Mouse (Mus musculus) MEL (cell line): ENCODE results near the gene Gm32742. TPM values are rescaled to one million over a fixed set of nuclear protein-coding genes. Genes with fewer than 3 reads are reported as not detected.

Experiments
- DNase-seq: peaks from one replicate; pipeline ENCODE4 v3.0.0; 2011; ENCODE audit warnings: low read depth, low spot score
- H3K27ac ChIP-seq: 2 replicates; pipeline ENCODE4 v1.5.1; 2012; ENCODE audit warnings: low read depth, mild to moderate bottlenecking, control low read depth, low read length, moderate library complexity; ENCODE audit not compliant: control insufficient read depth
- H3K27me3 ChIP-seq, 2 experiments: fragments of 150-350 bp in 1 of 2; sonication (generic) in 1 of 2; 2 replicates each; pipeline ENCODE4 v1.6.1; 2012; ENCODE audit warnings: low read length in 2 of 2, mild to moderate bottlenecking in 2 of 2, improper control_type of control experiment in 1 of 2, moderate library complexity in 1 of 2; ENCODE audit not compliant: insufficient read depth in 2 of 2, control insufficient read depth in 1 of 2
- H3K36me3 ChIP-seq, 2 experiments: 2 replicates each; pipeline ENCODE4 v1.6.1; 2012 to 2014; ENCODE audit warnings: low read length in 2 of 2, improper control_type of control experiment in 1 of 2, inconsistent platforms in 1 of 2, mild to moderate bottlenecking in 1 of 2; ENCODE audit not compliant: insufficient read depth in 2 of 2, control insufficient read depth in 1 of 2
- H3K4me1 ChIP-seq, 2 experiments: fragments of 150-350 bp in 1 of 2; sonication (generic) in 1 of 2; 2 replicates each; pipeline ENCODE4 v1.6.1; 2012; ENCODE audit warnings: low read length in 2 of 2, improper control_type of control experiment in 1 of 2, mild to moderate bottlenecking in 1 of 2; ENCODE audit not compliant: insufficient read depth in 2 of 2, control insufficient read depth in 1 of 2
- H3K4me3 ChIP-seq, 2 experiments: fragments of 150-350 bp in 1 of 2; sonication (generic) in 1 of 2; 2 replicates each; pipeline ENCODE4 v1.5.1; 2012; ENCODE audit warnings: low read depth in 2 of 2, low read length in 2 of 2, mild to moderate bottlenecking in 2 of 2, moderate library complexity in 2 of 2, control low read depth in 1 of 2, improper control_type of control experiment in 1 of 2; ENCODE audit not compliant: control insufficient read depth in 1 of 2, insufficient read depth in 1 of 2
- H3K79me2 ChIP-seq: 2 replicates; pipeline ENCODE4 v1.6.1; 2012; ENCODE audit warnings: mild to moderate bottlenecking, low read length, moderate library complexity; ENCODE audit not compliant: control insufficient read depth, poor library complexity, insufficient read depth
- H3K9ac ChIP-seq: 2 replicates; pipeline ENCODE4 v1.6.1; 2012; ENCODE audit warnings: low read depth, mild to moderate bottlenecking, control low read depth, low read length, moderate library complexity; ENCODE audit not compliant: control insufficient read depth, poor library complexity, severe bottlenecking
- H3K9me3 ChIP-seq: fragments of 150-350 bp; sonication (generic); replicated peaks from 2 replicates; pipeline ENCODE4 v1.6.1; 2012; ENCODE audit warnings: mild to moderate bottlenecking, low read length, improper control_type of control experiment, moderate library complexity; ENCODE audit not compliant: insufficient read depth
- CHD1 ChIP-seq: IDR thresholded peaks from 2 replicates; pipeline ENCODE4 v1.6.1; 2012; ENCODE audit warnings: low read depth, mild to moderate bottlenecking, inconsistent platforms, low read length, improper control_type of control experiment
- CHD2 ChIP-seq: IDR thresholded peaks from 2 replicates; pipeline ENCODE4 v1.6.1; 2011; ENCODE audit warnings: low read length, improper control_type of control experiment
- ELF1 ChIP-seq: IDR thresholded peaks from 2 replicates; pipeline ENCODE4 v1.6.1; 2014; ENCODE audit warnings: low read depth, mild to moderate bottlenecking, inconsistent platforms, low read length, improper control_type of control experiment, moderate library complexity
- ETS1 ChIP-seq: IDR thresholded peaks from 2 replicates; pipeline ENCODE4 v1.6.1; 2012; ENCODE audit warnings: low read depth, mild to moderate bottlenecking, inconsistent platforms, low read length, improper control_type of control experiment, moderate library complexity
- GABPA ChIP-seq: IDR thresholded peaks from 2 replicates; pipeline ENCODE4 v1.6.1; 2012; ENCODE audit warnings: low read depth, mild to moderate bottlenecking, inconsistent platforms, low read length, improper control_type of control experiment, moderate library complexity
- HCFC1 ChIP-seq: IDR thresholded peaks from 2 replicates; pipeline ENCODE4 v1.6.1; 2012; ENCODE audit warnings: low read depth, mild to moderate bottlenecking, inconsistent platforms, low read length, improper control_type of control experiment, moderate library complexity
- JUND ChIP-seq: IDR thresholded peaks from 2 replicates; pipeline ENCODE4 v1.6.1; 2011; ENCODE audit warnings: low read depth, mild to moderate bottlenecking, improper control_type of control experiment, low read length
- MAFK ChIP-seq: IDR thresholded peaks from 2 replicates; pipeline ENCODE4 v1.6.1; 2011; ENCODE audit warnings: low read depth, mild to moderate bottlenecking, low read length, improper control_type of control experiment, borderline replicate concordance
- MAX ChIP-seq: IDR thresholded peaks from 2 replicates; pipeline ENCODE4 v1.6.1; 2011; ENCODE audit warnings: low read length, improper control_type of control experiment
- MAZ ChIP-seq: IDR thresholded peaks from 2 replicates; pipeline ENCODE4 v1.6.1; 2012; ENCODE audit warnings: low read depth, mild to moderate bottlenecking, inconsistent platforms, low read length, improper control_type of control experiment
- MEF2A ChIP-seq: IDR thresholded peaks from 2 replicates; pipeline ENCODE4 v1.6.1; 2014; ENCODE audit warnings: low read depth, mild to moderate bottlenecking, inconsistent platforms, low read length, improper control_type of control experiment; ENCODE audit not compliant: poor library complexity, insufficient replicate concordance, severe bottlenecking; ENCODE audit errors: extremely low read depth
- MYB ChIP-seq: IDR thresholded peaks from 2 replicates; pipeline ENCODE4 v1.6.1; 2011; ENCODE audit warnings: mild to moderate bottlenecking, low read depth, low read length, improper control_type of control experiment
- MYC ChIP-seq: IDR thresholded peaks from 2 replicates; pipeline ENCODE4 v1.6.1; 2011; ENCODE audit warnings: low read depth, mild to moderate bottlenecking, low read length, improper control_type of control experiment, moderate library complexity
- NELFE ChIP-seq: IDR thresholded peaks from 2 replicates; pipeline ENCODE4 v1.6.1; 2011; ENCODE audit warnings: low read depth, low read length, improper control_type of control experiment
- NRF1 ChIP-seq: IDR thresholded peaks from 2 replicates; pipeline ENCODE4 v1.6.1; 2014; ENCODE audit warnings: low read depth, mild to moderate bottlenecking, inconsistent platforms, low read length, improper control_type of control experiment, moderate library complexity; ENCODE audit not compliant: poor library complexity, insufficient read depth, severe bottlenecking
- POLR2AphosphoS5 ChIP-seq: IDR thresholded peaks from 2 replicates; pipeline ENCODE4 v1.6.1; 2012; ENCODE audit warnings: low read depth, borderline replicate concordance, mild to moderate bottlenecking, inconsistent platforms, low read length, moderate library complexity, mixed read lengths
- SIN3A ChIP-seq: IDR thresholded peaks from 2 replicates; pipeline ENCODE4 v1.6.1; 2012; ENCODE audit warnings: low read length, improper control_type of control experiment, inconsistent platforms
- SMC3 ChIP-seq: IDR thresholded peaks from 2 replicates; pipeline ENCODE4 v1.6.1; 2011; ENCODE audit warnings: low read depth, low read length, improper control_type of control experiment
- TAL1 ChIP-seq: IDR thresholded peaks from 2 replicates; pipeline ENCODE4 v1.6.1; 2012; ENCODE audit warnings: mild to moderate bottlenecking, inconsistent platforms, low read length, moderate library complexity, mixed read lengths
- TBP ChIP-seq: IDR thresholded peaks from 2 replicates; pipeline ENCODE4 v1.8.0; 2011; ENCODE audit warnings: low read depth, low read length, improper control_type of control experiment
- UBTF ChIP-seq: IDR thresholded peaks from 2 replicates; pipeline ENCODE4 v1.6.1; 2012; ENCODE audit warnings: low read depth, mild to moderate bottlenecking, inconsistent platforms, low read length, improper control_type of control experiment, moderate library complexity, borderline replicate concordance; ENCODE audit not compliant: insufficient read depth
- USF1 ChIP-seq: IDR thresholded peaks from 2 replicates; pipeline ENCODE4 v1.6.1; 2014; ENCODE audit warnings: low read depth, mild to moderate bottlenecking, inconsistent platforms, low read length, improper control_type of control experiment, moderate library complexity
- USF2 ChIP-seq, 2 experiments: IDR thresholded peaks; 2 replicates each; pipeline ENCODE4 v1.6.1; 2011 to 2012; ENCODE audit warnings: improper control_type of control experiment in 2 of 2, low read length in 2 of 2, borderline replicate concordance in 1 of 2, inconsistent platforms in 1 of 2, low read depth in 1 of 2, mild to moderate bottlenecking in 1 of 2; ENCODE audit not compliant: insufficient read depth in 1 of 2
- ZKSCAN1 ChIP-seq: IDR thresholded peaks from 2 replicates; pipeline ENCODE4 v1.6.1; 2012; ENCODE audit warnings: low read depth, mild to moderate bottlenecking, inconsistent platforms, low read length, improper control_type of control experiment, moderate library complexity
- ZMIZ1 ChIP-seq: IDR thresholded peaks from 2 replicates; pipeline ENCODE4 v1.6.1; 2012; ENCODE audit warnings: low read depth, mild to moderate bottlenecking, inconsistent platforms, low read length, improper control_type of control experiment, moderate library complexity
- polyA plus RNA-seq, 2 experiments: library from polyadenylated mRNA; stranded (reverse) in 1 of 2; unstranded in 1 of 2; fragments of >175 nt in 1 of 2; fragments of >200 nt in 1 of 2; gene quantifications; 2 replicates each; pipeline versions ENCODE4 v1.2.1 to v1.2.4; 2012; ENCODE audit warnings: low replicate concordance in 2 of 2, low read depth in 1 of 2; ENCODE audit not compliant: insufficient read length in 2 of 2, insufficient read depth in 1 of 2, missing spikeins in 1 of 2
- total RNA-seq: library from RNA; depleted of rRNA; stranded (reverse); fragments of 300-350 nt; gene quantifications from 2 replicates; pipeline ENCODE4 v1.2.3, GENCODE M21; 2012

Gene Gm32742
- total and polyA plus RNA-seq, 3 experiments = 0.01 TPM; not detected in 2

DNA sequence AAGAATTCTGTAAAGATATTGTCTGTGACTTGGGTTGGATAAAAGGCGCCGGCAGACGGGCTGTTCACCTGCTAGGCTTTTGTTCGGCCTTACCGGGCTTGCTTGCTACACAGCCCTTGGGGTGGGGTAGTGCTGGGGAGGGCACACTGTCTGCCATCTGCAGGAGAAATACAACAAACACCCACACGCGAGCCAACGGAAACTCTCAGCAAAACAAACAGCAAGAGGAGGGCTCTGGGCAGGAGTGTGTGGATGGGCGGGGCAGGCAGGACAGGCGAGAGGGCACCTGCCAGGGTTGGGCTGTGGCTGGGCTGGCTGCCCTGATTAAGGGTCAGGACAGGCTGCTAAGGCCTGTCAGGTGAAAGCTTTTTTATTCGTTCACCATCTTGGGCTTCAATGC, 2.6 kb upstream of the Gm32742 start:
- no peak for TF ChIP-seq TAL1
- TF ChIP-seq USF2 (IDR thresholded peaks at IDR 0.05; ENCODE audit: borderline replicate concordance in 1 of 2, insufficient read depth in 1 of 2, low read depth in 1 of 2, low read length in 2 of 2) = no peak
- no peak for TF ChIP-seq MYB
- TF ChIP-seq ETS1 = no peak
- TF ChIP-seq POLR2AphosphoS5 = no peak
- no peak for TF ChIP-seq JUND
- TF ChIP-seq MYC = no peak
- TF ChIP-seq TBP = no peak
- TF ChIP-seq SIN3A = no peak
- no peak for TF ChIP-seq NRF1
- no peak for TF ChIP-seq CHD2
- TF ChIP-seq SMC3 = no peak
- TF ChIP-seq ZMIZ1 = no peak
- TF ChIP-seq NELFE = no peak
- TF ChIP-seq UBTF = no peak
- no peak for TF ChIP-seq MAX
- TF ChIP-seq, all 39 proteins: peak for 0
- H3K27ac ChIP-seq = no peak overlapping the region
- H3K9ac ChIP-seq = no peak overlapping the region
- no peaks in the 10 kb centered on the region for H3K4me1 ChIP-seq
- no peaks in the 10 kb centered on the region for H3K79me2 ChIP-seq
- DNase-seq = no peak
- H3K9me3 ChIP-seq = no peaks in the 10 kb centered on the region
- H3K36me3 ChIP-seq = no peaks in the 10 kb centered on the region
- no peak overlapping the region for H3K4me3 ChIP-seq
- H3K27me3 ChIP-seq = peaks cover 0 to 2% of the 10 kb centered on the region in 2 experiments; a peak in 2 of 4 replicates

DNA sequence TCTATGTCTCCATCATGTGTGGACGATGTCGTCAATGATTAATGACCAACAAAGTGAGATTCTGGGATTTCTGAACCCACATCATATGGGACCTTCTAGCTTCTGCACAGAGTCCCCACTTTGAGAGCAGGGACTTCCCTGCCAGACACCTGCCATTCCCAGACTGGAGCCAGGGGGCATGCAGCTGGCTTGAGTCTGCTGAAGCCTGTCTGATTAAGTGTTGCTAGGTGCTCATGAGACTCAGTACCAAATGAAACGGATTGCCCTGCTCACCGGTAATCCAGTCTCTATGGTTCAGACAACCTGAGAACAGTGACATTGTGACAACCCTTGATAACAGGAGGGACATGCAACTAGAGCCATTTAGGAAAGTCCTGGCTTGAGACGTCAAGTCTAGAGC, 1.3 kb downstream of the Gm32742 start:
- peaks cover 9 to 16% of the 10 kb centered on the region in 2 experiments for H3K27me3 ChIP-seq
- H3K9me3 ChIP-seq = no peaks in the 10 kb centered on the region
- no peaks in the 10 kb centered on the region for H3K79me2 ChIP-seq
- H3K36me3 ChIP-seq = no peaks in the 10 kb centered on the region
- H3K9ac ChIP-seq = no peak overlapping the region
- TF ChIP-seq TBP (no peak), MAFK (no peak), MYC (no peak), USF1 (no peak), MEF2A (no peak), JUND (no peak), GABPA (no peak), CHD1 (no peak), ELF1 (no peak), HCFC1 (no peak), TAL1 (no peak), ZKSCAN1 (no peak), MAZ (no peak)
- TF ChIP-seq, all 39 proteins: peak for 0
- no peak for DNase-seq
- no peak overlapping the region for H3K4me3 ChIP-seq
- H3K4me1 ChIP-seq = no peaks in the 10 kb centered on the region
- H3K27ac ChIP-seq = no peak overlapping the region
